Mouse (Mus musculus) liver, embryonic 13.5 days (tissue): ENCODE data around the gene Spata32. TPM values are rescaled to one million over a fixed set of nuclear protein-coding genes. Genes with fewer than 3 reads are reported as not detected.

ENCODE experiments used
- ATAC-seq: fragments of 200-750 bp; cut with Nextera tagmentation; 2 replicates; pipeline ENCODE4 v1.8.0; 2017; ENCODE audit warnings: low read depth, mild to moderate bottlenecking, moderate number of reproducible peaks, moderate library complexity
- DNase-seq: peaks from one replicate; pipeline ENCODE4 v3.0.0; 2022
- H3K27ac ChIP-seq: fragments of 300-500 bp; sonication (generic); 2 replicates; pipeline ENCODE4 v1.5.1; 2015; ENCODE audit warnings: moderate library complexity, mild to moderate bottlenecking, inconsistent platforms
- H3K27me3 ChIP-seq: fragments of 300-500 bp; sonication (generic); 2 replicates; pipeline ENCODE4 v1.6.1; 2015; ENCODE audit warnings: mild to moderate bottlenecking, inconsistent platforms
- H3K36me3 ChIP-seq: fragments of 300-500 bp; sonication (generic); 2 replicates; pipeline ENCODE4 v1.6.1; 2015; ENCODE audit warnings: mild to moderate bottlenecking, inconsistent platforms
- H3K4me1 ChIP-seq: fragments of 300-500 bp; sonication (generic); replicated peaks from 2 replicates; pipeline ENCODE4 v1.6.1; 2015; ENCODE audit warnings: inconsistent platforms
- H3K4me2 ChIP-seq: fragments of 300-500 bp; sonication (generic); 2 replicates; pipeline ENCODE4 v1.6.1; 2015; ENCODE audit warnings: inconsistent platforms, mild to moderate bottlenecking, moderate library complexity
- H3K4me3 ChIP-seq: fragments of 300-500 bp; sonication (generic); replicated peaks from 2 replicates; pipeline ENCODE4 v1.5.1; 2015; ENCODE audit warnings: mild to moderate bottlenecking, inconsistent platforms
- H3K9ac ChIP-seq: fragments of 300-500 bp; sonication (generic); 2 replicates; pipeline ENCODE4 v1.6.1; 2015; ENCODE audit warnings: mild to moderate bottlenecking, inconsistent platforms
- H3K9me3 ChIP-seq: fragments of 300-500 bp; sonication (generic); replicated peaks from 2 replicates; pipeline ENCODE4 v1.6.1; 2016; ENCODE audit warnings: inconsistent platforms
- WGBS: fragments of 180-500 bp; shearing (Covaris S2); methylation state at CpG from one replicate; pipeline ENCODE4 v1.1.7; 2015; ENCODE audit not compliant: insufficient replicate concordance; 5-methylcytosine and 5-hydroxymethylcytosine counted together
- polyA plus RNA-seq: library from polyadenylated mRNA; unstranded; fragments of >200 nt; fragmentation: Nextera tagmentation; extraction: Ambion mirVana; gene quantifications from 2 replicates; pipeline ENCODE4 v1.2.1, GENCODE M21; 2015

Gene Spata32
- polyA plus RNA-seq, 1 experiment from 2014 or later: not detected

- no peaks in the 10 kb centered on the region for H3K9me3 ChIP-seq
- H3K4me1 ChIP-seq: peaks cover 63% of the 10 kb centered on the region
- H3K36me3 ChIP-seq: no peaks in the 10 kb centered on the region
- H3K27ac ChIP-seq: no peak overlapping the region
- WGBS: 30% methylated on average over 6 of the region's 6 CpGs
- no peak for ATAC-seq
- H3K27me3 ChIP-seq: peaks cover 45% of the 10 kb centered on the region
- H3K9ac ChIP-seq: no peak overlapping the region
- peak overlapping the region; percentile 33 for H3K4me2 ChIP-seq
- no peak for DNase-seq
- H3K4me3 ChIP-seq: peak overlapping the region; percentile 57
Measured at GRCm38 (mm10) chr11:103172392-103173040, 45.7 kb downstream of the Spata32 start.

- H3K27me3 ChIP-seq: peaks cover 45% of the 10 kb centered on the region
- H3K9ac ChIP-seq: peak overlapping the region; percentile 43; the same call in 1 of the 2 replicates
Measured at GRCm38 (mm10) chr11:103171703-103172391, 46.4 kb downstream of the Spata32 start.

GRCm38 (mm10) chr11:103171286-103171620, 47.0 kb downstream of the Spata32 start:
- H3K4me1 ChIP-seq: peaks cover 51% of the 10 kb centered on the region

More at GRCm38 (mm10) chr11:103171703-103172391, 46.4 kb downstream of the Spata32 start:
- H3K36me3 ChIP-seq: no peaks in the 10 kb centered on the region
- H3K4me3 ChIP-seq: peak overlapping the region; percentile 57
- WGBS: 23% methylated on average over 9 of the region's 9 CpGs
- peak overlapping the region; percentile 75 for H3K4me2 ChIP-seq
- DNase-seq (no peak), ATAC-seq (no peak)
- H3K4me1 ChIP-seq: peaks cover 56% of the 10 kb centered on the region
- H3K9me3 ChIP-seq: no peaks in the 10 kb centered on the region
- no peak overlapping the region for H3K27ac ChIP-seq

GRCm38 (mm10) chr11:103170494-103171285, 47.5 kb downstream of the Spata32 start, which contains the start of gene Fmnl1:
TSS of gene Fmnl1 (plus strand) at chr11:103171107.
- Histone ChIP-seq H3K27me3 (peaks cover 45% of the 10 kb centered on the region), H3K9ac (peak within 1 kb of the TSS; percentile 54), H3K36me3 (no peaks in the 10 kb centered on the region), H3K9me3 (no peaks in the 10 kb centered on the region), H3K4me2 (peak within 1 kb of the TSS; percentile 75), H3K27ac (no peak within 1 kb of the TSS), H3K4me3 (peak within 1 kb of the TSS; percentile 57), H3K4me1 (peaks cover 45% of the 10 kb centered on the region)
- 1% methylated on average over 47 of the region's 84 CpGs for WGBS
- DNase-seq (no peak), ATAC-seq (no peak; the same call in 1 of the 2 replicates)

More at GRCm38 (mm10) chr11:103171286-103171620, 47.0 kb downstream of the Spata32 start:
- peak overlapping the region; percentile 54 for H3K9ac ChIP-seq
- H3K36me3 ChIP-seq: no peaks in the 10 kb centered on the region
- no peaks in the 10 kb centered on the region for H3K9me3 ChIP-seq
- H3K27me3 ChIP-seq: peaks cover 45% of the 10 kb centered on the region
- no peak for ATAC-seq
- no peak for DNase-seq
- 2% methylated on average over 23 of the region's 23 CpGs for WGBS
- no peak overlapping the region for H3K27ac ChIP-seq
- H3K4me3 ChIP-seq: peak overlapping the region; percentile 57
- H3K4me2 ChIP-seq: peak overlapping the region; percentile 75

DNA sequence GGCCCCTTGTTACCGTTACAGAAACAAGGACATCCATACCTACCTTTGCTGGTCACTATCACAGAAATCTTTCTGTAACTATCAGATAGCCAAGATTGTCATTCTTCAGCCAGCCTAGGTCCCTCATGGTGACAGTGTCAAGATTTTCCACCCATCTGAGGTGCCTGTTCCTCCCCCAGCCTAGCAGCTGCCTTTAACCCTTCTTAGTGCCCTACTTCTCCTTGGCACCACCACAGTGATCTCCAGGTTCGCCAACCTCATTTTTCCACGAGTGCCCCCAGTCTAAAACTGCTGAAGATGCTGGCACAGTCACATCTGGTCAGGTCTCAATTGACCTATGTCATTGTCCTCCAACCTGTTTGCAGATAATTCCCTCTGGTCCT, 48.1 kb downstream of the Spata32 start:
- no peak for ATAC-seq
- H3K4me2 ChIP-seq: peak overlapping the region; percentile 75
- H3K27me3 ChIP-seq: peaks cover 45% of the 10 kb centered on the region
- 32% methylated on average over 3 of the region's 3 CpGs for WGBS
- H3K4me1 ChIP-seq: peaks cover 43% of the 10 kb centered on the region
- H3K9me3 ChIP-seq: no peaks in the 10 kb centered on the region
- no peak overlapping the region for H3K27ac ChIP-seq
- no peaks in the 10 kb centered on the region for H3K36me3 ChIP-seq
- no peak for DNase-seq
- peak overlapping the region; percentile 57 for H3K4me3 ChIP-seq
- H3K9ac ChIP-seq: peak overlapping the region; percentile 54; the same call in 1 of the 2 replicates

- Histone ChIP-seq H3K27me3 (peaks cover 45% of the 10 kb centered on the region), H3K36me3 (no peaks in the 10 kb centered on the region), H3K9ac (no peak overlapping the region), H3K4me3 (no peak overlapping the region), H3K4me2 (no peak overlapping the region), H3K27ac (no peak overlapping the region), H3K9me3 (no peaks in the 10 kb centered on the region), H3K4me1 (peaks cover 40% of the 10 kb centered on the region)
- DNase-seq: no peak
- no peak for ATAC-seq
- WGBS: 66% methylated on average over 5 of the region's 5 CpGs
Measured at GRCm38 (mm10) chr11:103169664-103170063, 48.6 kb downstream of the Spata32 start.

- Histone ChIP-seq H3K4me1 (peaks cover 37% of the 10 kb centered on the region), H3K36me3 (no peaks in the 10 kb centered on the region), H3K4me2 (no peak overlapping the region), H3K9ac (no peak overlapping the region), H3K27me3 (peaks cover 45% of the 10 kb centered on the region), H3K9me3 (no peaks in the 10 kb centered on the region), H3K27ac (no peak overlapping the region), H3K4me3 (no peak overlapping the region)
- peak; percentile 26 for DNase-seq
- ATAC-seq: no peak
- WGBS: 21% methylated on average over 9 of the region's 9 CpGs
Measured at GRCm38 (mm10) chr11:103168690-103169390, 49.4 kb downstream of the Spata32 start.

GRCm38 (mm10) chr11:103164391-103164790, 53.8 kb downstream of the Spata32 start:
- H3K4me3 ChIP-seq: no peak overlapping the region
- 8% methylated on average over 10 of the region's 10 CpGs for WGBS
- no peak overlapping the region for H3K27ac ChIP-seq
- DNase-seq (peak; percentile 28), ATAC-seq (0 out of 2 replicates have a peak, but pooled peaks have one; percentile 26)
- H3K27me3 ChIP-seq: peaks cover 7% of the 10 kb centered on the region
- peaks cover 6% of the 10 kb centered on the region for H3K4me1 ChIP-seq
- H3K36me3 ChIP-seq: no peaks in the 10 kb centered on the region
- peak overlapping the region; percentile 42 for H3K4me2 ChIP-seq
- no peak overlapping the region for H3K9ac ChIP-seq
- no peaks in the 10 kb centered on the region for H3K9me3 ChIP-seq

DNA sequence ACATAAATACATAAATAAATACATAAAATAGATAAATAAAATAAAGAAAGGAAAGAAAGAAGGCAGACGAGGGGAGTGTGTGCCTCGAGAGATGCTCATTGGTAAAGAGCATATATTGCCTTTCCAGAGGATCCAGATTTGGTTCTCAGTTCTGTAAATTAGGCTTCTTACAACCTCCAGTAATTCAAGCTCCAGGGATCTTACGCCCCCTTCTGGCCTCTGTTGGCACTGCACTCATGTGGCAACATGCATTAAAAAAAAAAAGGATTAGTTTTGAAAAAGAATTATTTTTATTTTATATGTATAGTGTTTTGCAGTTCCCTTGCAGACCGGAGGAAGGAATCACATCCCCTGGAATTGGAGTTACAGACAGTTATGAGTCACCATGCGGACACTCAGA, 56.1 kb downstream of the Spata32 start:
- DNase-seq: peak; percentile 34
- no peak for ATAC-seq
- no peaks in the 10 kb centered on the region for H3K9me3 ChIP-seq

DNA sequence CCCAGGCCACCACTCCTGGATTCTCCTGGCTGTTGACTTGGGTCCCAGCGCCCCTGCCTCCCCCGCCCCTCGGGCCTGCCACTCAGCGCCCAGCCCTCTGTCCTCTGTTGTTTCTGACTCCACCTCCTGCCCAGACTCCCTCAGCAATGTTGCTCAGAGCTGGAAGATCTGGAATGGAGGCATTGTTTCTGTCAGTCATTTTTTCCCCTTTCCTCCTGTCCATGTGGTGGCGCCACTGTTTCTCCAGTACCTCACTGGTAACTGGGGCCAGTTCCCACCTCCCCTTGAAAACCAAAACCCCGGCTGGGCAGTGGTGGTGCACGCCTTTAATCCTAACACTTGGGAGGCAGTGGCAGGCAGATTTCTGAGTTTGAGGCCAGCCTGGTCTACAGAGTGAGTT, 56.8 kb downstream of the Spata32 start:
- Histone ChIP-seq H3K36me3 (no peaks in the 10 kb centered on the region), H3K4me2 (no peak overlapping the region), H3K27me3 (no peaks in the 10 kb centered on the region), H3K4me1 (peaks cover 14% of the 10 kb centered on the region), H3K9me3 (no peaks in the 10 kb centered on the region), H3K27ac (no peak overlapping the region), H3K4me3 (no peak overlapping the region), H3K9ac (no peak overlapping the region)
- no peak for DNase-seq
- ATAC-seq: no peak
- WGBS: 70% methylated on average over 7 of the region's 7 CpGs

More for the DNA sequence above, 56.1 kb downstream of the Spata32 start:
- Histone ChIP-seq H3K27ac (no peak overlapping the region), H3K4me1 (peaks cover 14% of the 10 kb centered on the region), H3K36me3 (no peaks in the 10 kb centered on the region), H3K4me3 (no peak overlapping the region), H3K4me2 (no peak overlapping the region), H3K27me3 (no peaks in the 10 kb centered on the region), H3K9ac (no peak overlapping the region)
- 73% methylated on average over 5 of the region's 5 CpGs for WGBS

DNA sequence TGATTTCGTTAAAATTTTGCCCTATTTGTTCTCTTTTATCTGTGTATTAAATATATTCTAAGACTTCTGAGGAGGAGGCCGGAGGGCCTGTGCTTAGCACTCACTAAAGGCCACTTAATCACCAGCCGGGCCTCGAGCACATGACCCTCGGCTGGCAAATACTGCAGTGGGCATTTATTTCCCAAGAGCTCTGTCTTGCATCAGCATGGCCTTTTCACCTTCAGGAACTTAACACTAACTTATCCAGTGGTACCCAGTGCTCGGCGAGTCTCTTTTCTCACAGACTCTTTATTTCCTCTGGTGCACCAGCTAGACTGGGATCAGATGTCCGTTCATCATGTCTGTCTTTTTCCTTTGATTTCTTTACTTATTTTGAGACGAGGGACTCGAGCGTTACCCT, 57.5 kb downstream of the Spata32 start:
- H3K27ac ChIP-seq: no peak overlapping the region
- H3K4me3 ChIP-seq: no peak overlapping the region
- DNase-seq: no peak
- peaks cover 14% of the 10 kb centered on the region for H3K4me1 ChIP-seq
- H3K27me3 ChIP-seq: no peaks in the 10 kb centered on the region
- no peak for ATAC-seq
- no peak overlapping the region for H3K4me2 ChIP-seq
- no peak overlapping the region for H3K9ac ChIP-seq
- no peaks in the 10 kb centered on the region for H3K36me3 ChIP-seq
- no peaks in the 10 kb centered on the region for H3K9me3 ChIP-seq
- WGBS: 84% methylated on average over 11 of the region's 11 CpGs
